ENCODE assay signal across 18 mouse cellular contexts in genomic region chr11:88463951-88464350, GRCm38 (mm10).
DNase-seq lines count a peak whose midpoint lies in the region; ATAC-seq and TF ChIP-seq lines count a peak whose summit lies in the region.
"Had no signal": no experiment of that assay in that cellular context is flagged by ENCODE, and none has a peak within 500 bp of the region (broad histone marks: within the 10 kb centered on the region; RNA-seq: fewer than 3 reads in every experiment).

No protein-coding gene starts in this region.

- peaks cover 14% of the 10 kb centered on the region; the same call in 1 of the 2 replicates for H3K36me3 ChIP-seq in heart, embryonic 13.5 days
- no peaks in the 10 kb centered on the region for H3K36me3 ChIP-seq in neural tube, embryonic 12.5 days
- H3K36me3 ChIP-seq in intestine, embryonic 15.5 days, result no peaks in the 10 kb centered on the region
- H3K36me3 ChIP-seq: embryonic facial prominence, embryonic 15.5 days had no signal

- no peak for TF ChIP-seq POLR2A in olfactory bulb, adult 2 months (IDR thresholded peaks at IDR 0.05; ENCODE audit: insufficient read depth, low read depth, low read length)

- no peak for ATAC-seq in heart, embryonic 13.5 days (ENCODE audit: extremely low read depth, insufficient number of reproducible peaks, low FRiP score, low TSS enrichment)
- no peak for ATAC-seq in neural tube, embryonic 12.5 days (ENCODE audit: low FRiP score, low read depth)
- peak; percentile 65 for ATAC-seq in intestine, embryonic 15.5 days

- WGBS in heart, embryonic 13.5 days, result 50% methylated on average over 6 of the region's 6 CpGs
- 83% methylated on average over 6 of the region's 6 CpGs for WGBS in neural tube, embryonic 12.5 days
- 51% methylated on average over 6 of the region's 6 CpGs for WGBS in intestine, embryonic 15.5 days
- 50% methylated on average over 6 of the region's 6 CpGs for WGBS in olfactory bulb, adult 2 months

- intact Hi-C loops in heart, postnatal 10 days (cut with DNase I), result no loop called here
- intact Hi-C loops in left cerebral cortex, postnatal 36 days (cut with DNase I), result no loop called here

- H3K4me3 ChIP-seq in heart, embryonic 13.5 days, result no peak overlapping the region
- H3K4me3 ChIP-seq in neural tube, embryonic 12.5 days, result no peak overlapping the region
- no peak overlapping the region for H3K4me3 ChIP-seq in intestine, embryonic 15.5 days (replicated peaks)
- H3K4me3 ChIP-seq in olfactory bulb, adult 2 months (ENCODE audit: insufficient read depth, low read depth, low read length), result no peak overlapping the region
- H3K4me3 ChIP-seq: embryonic facial prominence, embryonic 15.5 days had no signal

- H3K4me1 ChIP-seq in heart, embryonic 13.5 days, result peaks cover 87% of the 10 kb centered on the region
- peaks cover 71% of the 10 kb centered on the region for H3K4me1 ChIP-seq in neural tube, embryonic 12.5 days
- peaks cover 36% of the 10 kb centered on the region for H3K4me1 ChIP-seq in intestine, embryonic 15.5 days (replicated peaks)
- peaks cover 37% of the 10 kb centered on the region for H3K4me1 ChIP-seq in olfactory bulb, adult 2 months (ENCODE audit: control insufficient read depth, insufficient read depth, low read length)

- DNase-seq in heart, postnatal 10 days, result no peak
- DNase-seq in neural tube, embryonic 10.5 days (ENCODE audit: extremely low spot score, low spot score), result no peak
- DNase-seq in left cerebral cortex, postnatal 36 days (ENCODE audit: low spot score in 2 of 2), result no peak
- DNase-seq in spleen, postnatal 4 days (ENCODE audit: low spot score in 2 of 2), result no peak
- DNase-seq: B cell, adult 2 months; gastrocnemius, postnatal 36 days; kidney, adult 18-20 months; kidney, postnatal 36 days; lung, embryonic 14.5 days; right cerebral cortex, postnatal 14 days; thymus, adult 18-20 months had no signal

- no peaks in the 10 kb centered on the region for H3K9me3 ChIP-seq in heart, embryonic 13.5 days
- H3K9me3 ChIP-seq in neural tube, embryonic 12.5 days, result no peaks in the 10 kb centered on the region
- H3K9me3 ChIP-seq in intestine, embryonic 15.5 days, result no peaks in the 10 kb centered on the region
- H3K9me3 ChIP-seq: embryonic facial prominence, embryonic 15.5 days had no signal

- no peak overlapping the region for H3K4me2 ChIP-seq in heart, embryonic 13.5 days
- H3K4me2 ChIP-seq in neural tube, embryonic 12.5 days (replicated peaks), result no peak overlapping the region
- H3K4me2 ChIP-seq in intestine, embryonic 15.5 days (replicated peaks), result peak overlapping the region; percentile 3
- H3K4me2 ChIP-seq: embryonic facial prominence, embryonic 15.5 days; liver, embryonic 11.5 days; lung, embryonic 14.5 days had no signal

- no peak for TF ChIP-seq CTCF in olfactory bulb, adult 2 months (IDR thresholded peaks at IDR 0.05; ENCODE audit: insufficient read depth, low read depth, low read length)

- H3K27ac ChIP-seq in heart, embryonic 13.5 days (replicated peaks), result peak overlapping the region; percentile 50
- peak overlapping the region; percentile 28; the same call in 1 of the 2 replicates for H3K27ac ChIP-seq in neural tube, embryonic 12.5 days
- no peak overlapping the region for H3K27ac ChIP-seq in intestine, embryonic 15.5 days
- peak overlapping the region; percentile 13; the same call in 1 of the 2 replicates for H3K27ac ChIP-seq in olfactory bulb, adult 2 months (ENCODE audit: insufficient read depth, low read depth, low read length)
- H3K27ac ChIP-seq: embryonic facial prominence, embryonic 15.5 days; macrophage had no signal

- H3K27me3 ChIP-seq in heart, embryonic 13.5 days (replicated peaks), result no peaks in the 10 kb centered on the region
- H3K27me3 ChIP-seq in neural tube, embryonic 12.5 days (replicated peaks), result no peaks in the 10 kb centered on the region
- H3K27me3 ChIP-seq in intestine, embryonic 15.5 days (replicated peaks), result no peaks in the 10 kb centered on the region
- H3K27me3 ChIP-seq: embryonic facial prominence, embryonic 15.5 days had no signal

- H3K9ac ChIP-seq in heart, embryonic 13.5 days, result peak overlapping the region; percentile 25
- H3K9ac ChIP-seq in neural tube, embryonic 12.5 days, result no peak overlapping the region
- no peak overlapping the region for H3K9ac ChIP-seq in intestine, embryonic 15.5 days
- H3K9ac ChIP-seq: embryonic facial prominence, embryonic 15.5 days; lung, embryonic 14.5 days had no signal
